Mouse (Mus musculus) lung, embryonic 15.5 days (tissue): ENCODE measurements around the gene Snx13. TPM values are rescaled to one million over a fixed set of nuclear protein-coding genes. Genes with fewer than 3 reads are reported as not detected.

Source experiments
- ATAC-seq: fragments of 200-750 bp; cut with Nextera tagmentation; 2 replicates; pipeline ENCODE4 v1.8.0; 2017; ENCODE audit warnings: moderate number of reproducible peaks, borderline replicate concordance; ENCODE audit not compliant: low FRiP score, low TSS enrichment; ENCODE audit errors: extremely low read depth
- H3K27ac ChIP-seq: fragments of 300-500 bp; sonication (generic); 2 replicates; pipeline ENCODE4 v1.5.1; 2015; ENCODE audit warnings: moderate library complexity, mild to moderate bottlenecking, inconsistent platforms
- H3K27me3 ChIP-seq: fragments of 300-500 bp; sonication (generic); 2 replicates; pipeline ENCODE4 v1.6.1; 2015; ENCODE audit warnings: inconsistent platforms
- H3K36me3 ChIP-seq: fragments of 300-500 bp; sonication (generic); 2 replicates; pipeline ENCODE4 v1.6.1; 2015; ENCODE audit warnings: inconsistent platforms
- H3K4me1 ChIP-seq: fragments of 300-500 bp; sonication (generic); 2 replicates; pipeline ENCODE4 v1.6.1; 2015; ENCODE audit warnings: inconsistent platforms
- H3K4me2 ChIP-seq: fragments of 300-500 bp; sonication (generic); 2 replicates; pipeline ENCODE4 v1.6.1; 2015; ENCODE audit warnings: inconsistent platforms, mild to moderate bottlenecking, moderate library complexity
- H3K4me3 ChIP-seq: fragments of 300-500 bp; sonication (generic); 2 replicates; pipeline ENCODE4 v1.5.1; 2015; ENCODE audit warnings: mild to moderate bottlenecking, inconsistent platforms
- H3K9ac ChIP-seq: fragments of 300-500 bp; sonication (generic); 2 replicates; pipeline ENCODE4 v1.6.1; 2015; ENCODE audit warnings: inconsistent platforms
- H3K9me3 ChIP-seq: fragments of 300-500 bp; sonication (generic); 2 replicates; pipeline ENCODE4 v1.6.1; 2016; ENCODE audit warnings: inconsistent platforms
- WGBS: fragments of 180-500 bp; shearing (Covaris S2); methylation state at CpG from one replicate; pipeline ENCODE4 v1.1.7; 2015; 5-methylcytosine and 5-hydroxymethylcytosine counted together
- polyA plus RNA-seq: library from polyadenylated mRNA; unstranded; fragments of >200 nt; fragmentation: Nextera tagmentation; extraction: Ambion mirVana; gene quantifications from 2 replicates; pipeline ENCODE4 v1.2.1, GENCODE M21; 2015

The Snx13 gene
- polyA plus RNA-seq, 1 experiment from 2014 or later, result 29.2 TPM

- Histone ChIP-seq H3K9me3 (no peaks in the 10 kb centered on the region), H3K4me2 (no peak overlapping the region), H3K9ac (no peak overlapping the region), H3K4me3 (no peak overlapping the region), H3K27me3 (no peaks in the 10 kb centered on the region), H3K36me3 (no peaks in the 10 kb centered on the region), H3K27ac (no peak overlapping the region), H3K4me1 (peaks cover 16% of the 10 kb centered on the region)
- no peak for ATAC-seq
- 65% methylated on average over 3 of the region's 3 CpGs for WGBS
Measured at GRCm38 (mm10) chr12:35050501-35050900, 3.5 kb downstream of the Snx13 start.

GRCm38 (mm10) chr12:35050964-35051758, 4.2 kb downstream of the Snx13 start:
- Histone ChIP-seq H3K9me3 (no peaks in the 10 kb centered on the region), H3K4me1 (peaks cover 17% of the 10 kb centered on the region), H3K4me2 (no peak overlapping the region), H3K27ac (no peak overlapping the region), H3K4me3 (no peak overlapping the region), H3K36me3 (no peaks in the 10 kb centered on the region), H3K9ac (no peak overlapping the region), H3K27me3 (no peaks in the 10 kb centered on the region)
- no peak for ATAC-seq
- 53% methylated on average over 7 of the region's 7 CpGs for WGBS

GRCm38 (mm10) chr12:35054420-35054819, 7.4 kb downstream of the Snx13 start:
- Histone ChIP-seq H3K4me3 (no peak overlapping the region), H3K9ac (no peak overlapping the region), H3K27ac (no peak overlapping the region), H3K36me3 (no peaks in the 10 kb centered on the region), H3K4me1 (peaks cover 8% of the 10 kb centered on the region), H3K27me3 (no peaks in the 10 kb centered on the region), H3K9me3 (no peaks in the 10 kb centered on the region), H3K4me2 (no peak overlapping the region)
- no peak for ATAC-seq
- WGBS, result 73% methylated on average over 6 of the region's 6 CpGs

GRCm38 (mm10) chr12:35055114-35056095, 8.4 kb downstream of the Snx13 start:
- peak overlapping the region; percentile 55 for H3K27ac ChIP-seq
- H3K9me3 ChIP-seq, result no peaks in the 10 kb centered on the region
- no peaks in the 10 kb centered on the region for H3K27me3 ChIP-seq
- H3K36me3 ChIP-seq, result no peaks in the 10 kb centered on the region
- no peak overlapping the region for H3K4me3 ChIP-seq
- no peak overlapping the region for H3K4me2 ChIP-seq
- no peak for ATAC-seq
- WGBS, result 63% methylated on average over 7 of the region's 7 CpGs
- no peak overlapping the region for H3K9ac ChIP-seq
- peaks cover 8% of the 10 kb centered on the region for H3K4me1 ChIP-seq

GRCm38 (mm10) chr12:35063697-35064468, 16.9 kb downstream of the Snx13 start:
- ATAC-seq, result no peak
- no peaks in the 10 kb centered on the region for H3K9me3 ChIP-seq
- 46% methylated on average over 3 of the region's 3 CpGs for WGBS
- no peak overlapping the region for H3K9ac ChIP-seq
- H3K4me2 ChIP-seq, result no peak overlapping the region
- no peaks in the 10 kb centered on the region; the same call in 1 of the 2 replicates for H3K4me1 ChIP-seq
- H3K27me3 ChIP-seq, result no peaks in the 10 kb centered on the region
- H3K36me3 ChIP-seq, result no peaks in the 10 kb centered on the region
- H3K27ac ChIP-seq, result no peak overlapping the region
- H3K4me3 ChIP-seq, result no peak overlapping the region

GRCm38 (mm10) chr12:35067621-35068020, 20.6 kb downstream of the Snx13 start:
- H3K27me3 ChIP-seq, result no peaks in the 10 kb centered on the region
- H3K36me3 ChIP-seq, result no peaks in the 10 kb centered on the region
- no peak overlapping the region for H3K4me3 ChIP-seq
- H3K9ac ChIP-seq, result no peak overlapping the region
- H3K4me2 ChIP-seq, result no peak overlapping the region
- no peak overlapping the region for H3K27ac ChIP-seq
- H3K9me3 ChIP-seq, result no peaks in the 10 kb centered on the region
- no peaks in the 10 kb centered on the region; the same call in 1 of the 2 replicates for H3K4me1 ChIP-seq
- no peak for ATAC-seq

- H3K27me3 ChIP-seq, result no peaks in the 10 kb centered on the region
- ATAC-seq, result no peak
- H3K9ac ChIP-seq, result no peak overlapping the region
- H3K4me2 ChIP-seq, result no peak overlapping the region
- H3K36me3 ChIP-seq, result no peaks in the 10 kb centered on the region
- no peaks in the 10 kb centered on the region for H3K4me1 ChIP-seq
- H3K9me3 ChIP-seq, result no peaks in the 10 kb centered on the region
- H3K4me3 ChIP-seq, result no peak overlapping the region
- no peak overlapping the region for H3K27ac ChIP-seq
Measured at GRCm38 (mm10) chr12:35071336-35071735, 24.4 kb downstream of the Snx13 start.

- no peak overlapping the region for H3K9ac ChIP-seq
- H3K27ac ChIP-seq, result no peak overlapping the region
- no peak for ATAC-seq
- H3K4me1 ChIP-seq, result no peaks in the 10 kb centered on the region
- H3K4me2 ChIP-seq, result no peak overlapping the region
- H3K4me3 ChIP-seq, result no peak overlapping the region
- no peaks in the 10 kb centered on the region for H3K36me3 ChIP-seq
- no peaks in the 10 kb centered on the region for H3K27me3 ChIP-seq
- H3K9me3 ChIP-seq, result no peaks in the 10 kb centered on the region
Measured at GRCm38 (mm10) chr12:35072178-35072577, 25.2 kb downstream of the Snx13 start.

- no peaks in the 10 kb centered on the region for H3K9me3 ChIP-seq
- ATAC-seq, result no peak
- WGBS, result 79% methylated on average over 3 of the region's 3 CpGs
Measured at GRCm38 (mm10) chr12:35075993-35076392, 29.0 kb downstream of the Snx13 start.

GRCm38 (mm10) chr12:35123549-35123948, 76.6 kb downstream of the Snx13 start:
- no peak overlapping the region for H3K4me2 ChIP-seq
- H3K27me3 ChIP-seq, result no peaks in the 10 kb centered on the region
- no peaks in the 10 kb centered on the region for H3K4me1 ChIP-seq
- WGBS, result 71% methylated on average over 3 of the region's 3 CpGs
- ATAC-seq, result no peak
- no peak overlapping the region for H3K27ac ChIP-seq
- no peak overlapping the region for H3K4me3 ChIP-seq
- H3K36me3 ChIP-seq, result 0 out of 2 replicates have a peak, but pooled peaks cover 10% of the 10 kb centered on the region
- H3K9ac ChIP-seq, result no peak overlapping the region
- no peaks in the 10 kb centered on the region for H3K9me3 ChIP-seq

More at GRCm38 (mm10) chr12:35075993-35076392, 29.0 kb downstream of the Snx13 start:
- Histone ChIP-seq H3K4me2 (no peak overlapping the region), H3K4me1 (no peaks in the 10 kb centered on the region), H3K36me3 (no peaks in the 10 kb centered on the region), H3K27ac (no peak overlapping the region), H3K27me3 (no peaks in the 10 kb centered on the region), H3K4me3 (no peak overlapping the region), H3K9ac (no peak overlapping the region)

GRCm38 (mm10) chr12:35153186-35153585, 106.2 kb downstream of the Snx13 start:
- Histone ChIP-seq H3K36me3 (no peaks in the 10 kb centered on the region), H3K9ac (no peak overlapping the region), H3K27ac (no peak overlapping the region), H3K4me1 (no peaks in the 10 kb centered on the region), H3K9me3 (no peaks in the 10 kb centered on the region), H3K4me2 (no peak overlapping the region), H3K4me3 (no peak overlapping the region), H3K27me3 (no peaks in the 10 kb centered on the region)
- 39% methylated on average over 4 of the region's 4 CpGs for WGBS
- ATAC-seq, result no peak
